Mouse (Mus musculus) liver, embryonic 14.5 days (tissue): Measurements from ENCODE around the gene Srrm1.

Experiments
- CTCF ChIP-seq: IDR thresholded peaks from 2 replicates; pipeline ENCODE4 v1.5.1; 2016; ENCODE audit warnings: antibody characterized with exemption, low read depth, control low read depth
- EP300 ChIP-seq: IDR thresholded peaks from 2 replicates; pipeline ENCODE4 v1.6.1; 2016; ENCODE audit warnings: antibody characterized with exemption, low read depth

GRCm38 (mm10) chr4:135326469-135326868 lies 26.7 kb downstream of the Srrm1 start:
- no peak for TF ChIP-seq CTCF
- no peak for TF ChIP-seq EP300
